Mouse (Mus musculus) urinary bladder, postnatal 10 days (tissue): ENCODE measurements around the gene 6030408B16Rik.

Experiments used
- DNase-seq: peaks from one replicate; pipeline ENCODE4 v3.0.0; 2022; ENCODE audit warnings: low spot score

Gene 6030408B16Rik

GRCm38 (mm10) chr15:101267053-101268032 lies 25.7 kb upstream of the 6030408B16Rik start:
- DNase-seq = no peak

DNA sequence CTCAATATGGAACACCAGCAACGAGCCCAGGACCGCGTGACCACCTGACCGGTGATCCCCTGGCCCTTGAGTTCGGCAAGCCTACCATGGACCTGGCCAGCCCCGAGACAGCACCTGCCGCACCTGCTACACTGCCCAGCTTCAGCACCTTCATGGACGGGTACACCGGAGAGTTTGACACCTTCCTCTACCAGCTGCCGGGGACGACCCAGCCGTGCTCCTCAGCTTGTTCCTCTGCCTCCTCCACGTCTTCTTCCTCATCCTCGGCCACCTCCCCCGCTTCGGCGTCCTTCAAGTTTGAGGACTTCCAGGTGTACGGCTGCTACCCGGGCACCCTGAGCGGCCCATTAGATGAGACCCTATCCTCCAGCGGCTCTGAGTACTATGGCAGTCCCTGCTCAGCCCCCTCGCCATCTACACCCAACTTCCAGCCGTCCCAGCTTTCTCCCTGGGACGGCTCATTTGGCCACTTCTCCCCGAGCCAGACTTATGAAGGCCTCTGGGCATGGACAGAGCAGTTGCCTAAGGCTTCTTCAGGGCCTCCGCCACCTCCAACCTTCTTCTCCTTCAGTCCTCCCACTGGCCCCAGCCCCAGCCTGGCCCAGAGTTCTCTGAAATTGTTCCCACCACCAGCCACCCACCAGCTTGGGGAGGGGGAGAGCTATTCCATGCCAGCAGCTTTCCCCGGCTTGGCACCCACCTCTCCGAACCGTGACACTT lies 22.8 kb upstream of the 6030408B16Rik start:
- DNase-seq = no peak

DNA sequence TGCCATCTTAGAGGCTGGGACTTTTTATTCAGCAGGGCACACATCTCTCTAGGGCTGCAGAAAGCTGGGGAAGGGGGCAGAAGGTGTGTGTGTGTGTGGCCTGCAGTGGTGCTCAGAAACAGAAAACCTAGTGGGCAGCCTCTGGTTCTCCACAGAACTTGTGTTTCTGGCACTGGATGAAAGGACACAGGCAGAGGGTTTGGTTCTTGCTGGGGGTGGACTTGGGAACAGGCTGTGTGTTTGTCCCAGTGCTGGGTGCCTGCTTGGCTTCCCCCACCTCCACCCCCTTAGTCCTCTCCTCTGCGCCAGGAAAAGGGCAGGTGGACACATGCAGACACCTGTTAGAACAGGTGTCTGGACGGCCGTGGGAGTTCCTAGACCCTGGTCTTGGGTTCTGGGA lies 21.9 kb upstream of the 6030408B16Rik start:
- no peak for DNase-seq

- DNase-seq = no peak
Observed at GRCm38 (mm10) chr15:101271513-101271912, 21.5 kb upstream of the 6030408B16Rik start.

GRCm38 (mm10) chr15:101274380-101274779 lies 18.6 kb upstream of the 6030408B16Rik start:
- no peak for DNase-seq

DNA sequence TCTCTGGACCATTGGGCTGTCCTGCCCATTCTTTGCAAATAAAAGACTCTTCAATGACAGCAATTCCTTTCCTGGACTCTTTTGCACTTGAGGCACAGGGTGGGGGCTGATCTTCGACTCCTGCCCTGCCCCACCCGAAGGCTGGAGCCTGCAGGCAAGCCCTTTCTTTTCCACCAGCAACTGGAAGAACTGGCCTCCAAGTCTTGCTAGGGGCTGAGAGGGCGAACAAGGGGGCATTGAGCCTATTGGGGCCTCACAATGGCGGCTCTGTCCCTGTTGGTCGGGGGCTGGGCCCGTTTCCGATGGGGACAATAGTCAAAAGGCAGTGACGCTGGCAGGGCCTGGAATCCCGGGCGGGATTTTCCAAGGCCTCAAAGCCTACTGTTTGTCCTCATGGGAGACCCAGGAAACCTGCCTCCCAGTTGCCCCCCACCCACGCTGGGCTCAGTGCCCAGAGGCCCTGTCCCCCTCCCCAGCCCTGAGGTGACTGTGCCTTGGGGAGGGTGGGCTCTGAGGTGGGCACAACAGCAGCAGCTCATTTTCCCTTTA lies 15.6 kb upstream of the 6030408B16Rik start:
- no peak for DNase-seq

DNA sequence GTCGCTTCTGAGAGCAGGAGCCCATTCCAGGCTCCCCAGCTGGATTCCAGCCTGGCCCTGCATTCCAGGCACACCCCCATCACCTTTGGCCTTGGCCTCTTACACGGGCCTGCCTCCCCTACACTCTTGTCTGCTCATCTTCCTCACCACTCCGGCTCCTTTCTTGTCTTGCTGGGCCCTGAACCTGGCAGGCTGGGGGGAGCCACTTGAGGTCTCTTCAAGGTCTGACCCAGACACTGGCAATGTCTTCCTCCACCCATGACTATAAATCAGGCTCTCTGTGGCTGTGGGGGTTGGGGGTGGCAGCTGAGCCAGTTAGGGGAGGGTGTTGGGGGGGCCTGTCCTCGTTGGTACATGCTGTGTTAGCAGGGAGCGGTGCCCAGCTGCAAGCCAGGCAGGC lies 14.4 kb upstream of the 6030408B16Rik start:
- DNase-seq = no peak

- no peak for DNase-seq
Observed at GRCm38 (mm10) chr15:101279430-101279999, 13.5 kb upstream of the 6030408B16Rik start.

DNA sequence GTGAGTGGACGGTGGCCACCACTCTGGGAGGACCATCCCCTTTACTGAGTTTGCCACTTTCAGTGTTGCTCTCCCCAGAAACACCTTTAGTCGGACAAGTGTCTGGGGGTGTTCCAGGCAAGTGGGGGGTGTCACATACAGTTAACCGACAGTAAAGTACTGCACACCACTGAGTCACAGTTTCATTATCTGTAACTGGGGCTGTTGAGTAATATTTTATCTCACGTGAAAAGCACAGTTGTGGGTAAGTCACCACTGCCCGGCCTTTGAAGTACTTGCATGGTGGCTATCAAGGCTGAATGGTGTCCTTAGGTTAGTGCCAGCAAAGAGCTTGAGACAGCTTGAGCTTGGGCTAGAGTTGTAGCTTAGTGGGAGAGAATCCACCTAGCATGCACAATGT lies 10.5 kb upstream of the 6030408B16Rik start:
- DNase-seq = no peak

- DNase-seq = no peak
Observed at GRCm38 (mm10) chr15:101283183-101283910, 9.7 kb upstream of the 6030408B16Rik start.

GRCm38 (mm10) chr15:101283911-101284750 lies 8.9 kb upstream of the 6030408B16Rik start, which contains the start of gene Atg101:
Gene Atg101, plus strand, starts transcription at chr15:101284272.
- DNase-seq = peak; percentile 65

DNA sequence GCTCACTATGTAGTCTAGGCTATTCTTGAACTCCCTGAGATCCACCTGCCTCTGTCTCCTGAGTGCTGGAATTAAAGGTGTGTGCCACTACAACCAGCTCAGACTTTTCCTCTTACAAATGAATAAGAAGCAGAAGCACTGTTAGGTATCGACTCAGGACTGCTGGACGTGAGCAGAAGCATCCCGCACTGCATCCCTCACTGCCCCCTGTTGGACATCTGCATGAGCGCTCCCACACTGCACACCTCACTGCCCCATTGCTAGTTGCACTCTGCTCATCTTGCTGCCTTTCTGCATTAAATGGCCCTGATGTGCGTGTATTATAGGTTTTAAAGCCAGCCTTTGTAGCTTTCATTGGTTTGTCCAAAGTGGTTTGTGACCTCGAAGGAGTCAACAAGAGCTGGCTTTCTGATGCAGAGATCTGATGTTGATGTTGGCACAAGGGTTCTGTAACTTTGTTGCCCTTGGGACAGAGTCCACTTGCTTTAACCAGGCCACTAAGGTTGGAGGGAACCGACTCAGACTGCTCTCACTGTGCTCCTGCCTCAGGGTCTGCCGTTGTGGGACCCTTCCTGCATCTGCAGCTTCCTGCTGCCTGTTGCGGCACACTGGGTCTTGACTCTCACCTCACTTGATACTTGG lies 6.8 kb upstream of the 6030408B16Rik start:
- DNase-seq = no peak

- no peak for DNase-seq
Observed at GRCm38 (mm10) chr15:101287361-101287760, 5.7 kb upstream of the 6030408B16Rik start.

DNA sequence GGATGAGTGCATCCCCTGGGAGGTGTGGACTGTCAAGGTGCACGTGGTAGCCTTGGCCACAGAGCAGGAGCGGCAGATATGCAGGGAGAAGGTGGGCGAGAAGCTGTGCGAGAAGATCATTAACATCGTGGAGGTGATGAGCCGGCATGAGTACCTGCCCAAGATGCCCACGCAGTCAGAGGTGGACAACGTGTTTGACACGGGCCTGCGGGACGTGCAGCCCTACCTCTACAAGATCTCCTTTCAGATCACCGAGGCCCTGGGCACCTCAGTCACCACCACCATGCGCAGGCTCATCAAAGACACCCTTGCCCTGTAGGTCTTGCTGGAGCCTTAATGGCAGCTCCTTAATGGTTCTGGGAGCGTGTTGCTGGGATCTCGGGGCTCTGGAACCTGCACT lies 2.7 kb upstream of the 6030408B16Rik start:
- no peak for DNase-seq

DNA sequence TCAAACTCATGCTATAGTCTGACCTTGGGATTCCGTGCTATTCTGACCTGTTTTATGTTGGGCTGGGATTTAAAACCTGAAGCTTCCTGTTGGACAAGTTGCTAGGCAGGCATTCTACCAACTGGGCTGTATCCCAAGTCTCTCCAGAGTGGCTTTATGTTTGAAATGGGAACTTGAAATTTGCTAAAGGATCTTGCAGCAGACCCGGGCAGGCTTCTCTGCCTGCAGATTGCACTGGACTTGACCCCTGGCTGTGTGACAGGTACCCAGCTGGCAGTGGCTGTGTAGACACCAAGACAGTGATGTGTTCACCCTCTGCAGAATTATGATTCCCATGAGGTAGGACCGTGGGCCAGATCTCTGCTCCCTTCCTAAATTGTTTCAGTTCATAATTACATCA lies 1.0 kb upstream of the 6030408B16Rik start:
- no peak for DNase-seq

- no peak for DNase-seq
Observed at GRCm38 (mm10) chr15:101294028-101294894, 1.2 kb downstream of the 6030408B16Rik start.

GRCm38 (mm10) chr15:101295106-101295505 lies 2.1 kb downstream of the 6030408B16Rik start:
- DNase-seq = no peak

- no peak for DNase-seq
Observed at GRCm38 (mm10) chr15:101295616-101296015, 2.6 kb downstream of the 6030408B16Rik start.

DNA sequence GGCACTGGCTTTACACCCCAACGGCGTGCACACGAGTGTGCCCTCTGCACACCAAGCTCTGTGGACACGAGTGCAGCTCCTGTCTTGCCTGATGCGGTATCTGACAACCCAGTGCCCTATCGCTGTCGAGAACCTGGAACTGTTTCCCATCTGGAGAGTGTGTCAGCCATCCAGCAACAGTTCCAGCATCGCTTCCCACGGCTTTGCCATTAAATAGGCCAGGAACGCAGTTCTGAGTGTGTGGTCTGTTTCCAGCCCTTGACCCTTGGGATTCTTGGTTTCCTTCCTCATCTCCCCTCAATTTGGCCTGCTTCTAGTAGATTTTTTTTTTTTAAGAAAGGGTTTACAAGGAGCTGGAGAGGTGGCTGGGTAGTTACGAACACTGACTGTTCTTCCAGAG lies 3.1 kb downstream of the 6030408B16Rik start:
- no peak for DNase-seq
